Mouse (Mus musculus) limb, embryonic 13.5 days (tissue): Measurements from ENCODE around the gene Fev. TPM values are rescaled to one million over a fixed set of nuclear protein-coding genes. Genes with fewer than 3 reads are reported as not detected.
A peak's percentile ranks its signal among the peaks of the same experiment; 100 is the strongest.

Experiments used
- ATAC-seq: fragments of 200-750 bp; cut with Nextera tagmentation; 2 replicates; pipeline ENCODE4 v1.8.0; 2017; ENCODE audit warnings: low read depth, moderate number of reproducible peaks, moderate TSS enrichment; ENCODE audit not compliant: low FRiP score
- H3K27ac ChIP-seq: fragments of 300-500 bp; sonication (generic); 2 replicates; pipeline ENCODE4 v1.5.1; 2015; ENCODE audit warnings: inconsistent platforms, mild to moderate bottlenecking, moderate library complexity
- H3K27me3 ChIP-seq: fragments of 300-500 bp; sonication (generic); 2 replicates; pipeline ENCODE4 v1.6.1; 2015; ENCODE audit warnings: mild to moderate bottlenecking, inconsistent platforms
- H3K36me3 ChIP-seq: fragments of 300-500 bp; sonication (generic); 2 replicates; pipeline ENCODE4 v1.6.1; 2015; ENCODE audit warnings: inconsistent platforms, mild to moderate bottlenecking, moderate library complexity
- H3K4me1 ChIP-seq: fragments of 300-500 bp; sonication (generic); 2 replicates; pipeline ENCODE4 v1.6.1; 2015; ENCODE audit warnings: inconsistent platforms
- H3K4me2 ChIP-seq: fragments of 300-500 bp; sonication (generic); replicated peaks from 2 replicates; pipeline ENCODE4 v1.6.1; 2015; ENCODE audit warnings: inconsistent platforms, mild to moderate bottlenecking, moderate library complexity
- H3K4me3 ChIP-seq: fragments of 300-500 bp; sonication (generic); 2 replicates; pipeline ENCODE4 v1.5.1; 2015; ENCODE audit warnings: moderate library complexity, mild to moderate bottlenecking, inconsistent platforms
- H3K9ac ChIP-seq: fragments of 300-500 bp; sonication (generic); 2 replicates; pipeline ENCODE4 v1.6.1; 2015; ENCODE audit warnings: mild to moderate bottlenecking, inconsistent platforms
- H3K9me3 ChIP-seq: fragments of 300-500 bp; sonication (generic); 2 replicates; pipeline ENCODE4 v1.6.1; 2016; ENCODE audit warnings: inconsistent platforms
- WGBS: fragments of 180-500 bp; shearing (Covaris S2); methylation state at CpG from one replicate; pipeline ENCODE4 v1.1.7; 2015; 5-methylcytosine and 5-hydroxymethylcytosine counted together
- microRNA counts: library from miRNA; unstranded; fragments of <30 nt; microRNA quantifications from one replicate; lab custom pipeline; 2016
- microRNA-seq: library from miRNA; unstranded; fragments of <30 nt; microRNA quantifications from one replicate; pipeline ENCODE4, GENCODE M21; 2016
- polyA plus RNA-seq: library from polyadenylated mRNA; unstranded; fragments of >200 nt; fragmentation: Nextera tagmentation; extraction: Ambion mirVana; gene quantifications from 2 replicates; pipeline ENCODE4 v1.2.1, GENCODE M21; 2015

Fev gene
- polyA plus RNA-seq, 1 experiment from 2014 or later: 0.11 TPM

DNA sequence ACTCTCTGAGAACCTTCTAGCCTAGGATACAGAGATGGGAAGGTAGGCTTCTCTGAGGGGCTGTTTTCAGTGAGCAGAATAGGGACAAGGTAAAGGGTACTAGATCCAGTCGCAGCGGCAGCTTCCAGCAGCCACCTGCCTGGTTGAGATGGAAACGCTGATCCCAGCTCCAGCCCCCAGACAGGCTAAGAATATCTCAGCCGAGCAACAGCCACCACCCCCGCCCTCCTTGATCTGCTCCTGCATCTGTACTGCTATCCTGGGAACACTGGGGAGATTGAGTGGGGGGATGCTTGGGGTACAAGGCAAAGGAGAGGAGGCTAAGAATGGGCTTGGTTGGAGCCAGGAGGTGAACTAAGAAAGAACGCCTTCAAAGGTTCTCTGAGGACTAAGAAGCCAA lies 35.0 kb downstream of the Fev start:
- no peak overlapping the region for H3K27ac ChIP-seq
- peaks cover 8% of the 10 kb centered on the region for H3K4me1 ChIP-seq
- no peak overlapping the region for H3K4me2 ChIP-seq
- H3K27me3 ChIP-seq: peaks cover 84% of the 10 kb centered on the region
- H3K4me3 ChIP-seq: no peak overlapping the region
- no peak for ATAC-seq
- H3K36me3 ChIP-seq: no peaks in the 10 kb centered on the region
- 19% methylated on average over 6 of the region's 6 CpGs for WGBS
- no peaks in the 10 kb centered on the region for H3K9me3 ChIP-seq
- no peak overlapping the region for H3K9ac ChIP-seq

DNA sequence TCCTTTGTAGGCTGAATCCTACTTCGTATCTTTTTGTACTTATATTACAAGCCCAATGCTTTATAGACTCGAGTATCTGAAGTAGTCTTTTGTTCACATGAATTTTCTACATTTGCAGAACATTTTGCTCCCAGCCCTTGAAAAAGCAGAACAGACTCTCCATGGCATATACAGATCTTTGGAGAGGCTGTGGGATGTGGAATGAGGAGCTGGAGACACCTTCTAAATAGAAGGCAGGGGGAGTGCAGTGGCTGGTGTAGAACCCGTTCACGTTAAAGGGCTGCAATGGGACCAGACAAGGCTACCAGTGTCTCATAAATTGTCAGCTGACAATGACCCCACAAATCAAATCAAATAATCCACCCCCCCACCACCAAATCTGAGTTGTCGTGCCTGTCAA lies 36.3 kb downstream of the Fev start:
- ATAC-seq: no peak
- no peaks in the 10 kb centered on the region for H3K4me1 ChIP-seq
- 53% methylated on average over 5 of the region's 5 CpGs for WGBS

DNA sequence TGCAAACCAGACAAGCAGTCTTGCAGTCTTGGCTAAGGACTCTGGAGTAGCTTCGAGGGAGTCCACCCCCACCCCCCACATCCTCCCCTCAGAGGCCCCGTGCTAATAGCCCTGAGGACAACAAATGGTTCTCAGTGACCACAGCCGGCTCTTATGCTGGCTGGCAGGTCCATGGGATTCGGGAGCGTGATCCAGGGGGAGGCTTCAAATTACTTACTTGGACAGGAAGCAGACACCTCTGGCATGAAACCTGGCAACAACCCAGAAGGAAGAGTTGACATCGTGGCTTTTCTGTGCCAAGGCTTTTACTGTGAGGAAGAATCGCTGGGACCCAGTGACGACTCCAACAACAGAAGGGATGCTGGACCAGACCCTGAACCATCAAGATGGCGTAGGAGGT lies 38.9 kb downstream of the Fev start:
- WGBS: 23% methylated on average over 9 of the region's 9 CpGs
- no peak overlapping the region for H3K4me3 ChIP-seq
- no peak for ATAC-seq
- H3K4me2 ChIP-seq: no peak overlapping the region
- peaks cover 62% of the 10 kb centered on the region for H3K27me3 ChIP-seq
- H3K4me1 ChIP-seq: no peaks in the 10 kb centered on the region
- no peak overlapping the region for H3K9ac ChIP-seq
- H3K36me3 ChIP-seq: no peaks in the 10 kb centered on the region
- H3K9me3 ChIP-seq: no peaks in the 10 kb centered on the region
- H3K27ac ChIP-seq: no peak overlapping the region

More for the DNA sequence above, 36.3 kb downstream of the Fev start:
- H3K9me3 ChIP-seq: no peaks in the 10 kb centered on the region
- no peak overlapping the region for H3K27ac ChIP-seq
- H3K9ac ChIP-seq: no peak overlapping the region
- H3K27me3 ChIP-seq: peaks cover 77% of the 10 kb centered on the region
- no peaks in the 10 kb centered on the region for H3K36me3 ChIP-seq
- no peak overlapping the region for H3K4me2 ChIP-seq
- H3K4me3 ChIP-seq: no peak overlapping the region

- no peaks in the 10 kb centered on the region for H3K36me3 ChIP-seq
- 83% methylated on average over 5 of the region's 5 CpGs for WGBS
- H3K27ac ChIP-seq: no peak overlapping the region
- H3K4me3 ChIP-seq: no peak overlapping the region
- no peak for ATAC-seq
- H3K9ac ChIP-seq: no peak overlapping the region
- H3K27me3 ChIP-seq: peaks cover 46% of the 10 kb centered on the region
- no peaks in the 10 kb centered on the region for H3K4me1 ChIP-seq
- H3K9me3 ChIP-seq: no peaks in the 10 kb centered on the region
- no peak overlapping the region for H3K4me2 ChIP-seq
Observed at GRCm38 (mm10) chr1:74843090-74843489, 42.1 kb downstream of the Fev start.

- no peak overlapping the region for H3K27ac ChIP-seq
- peaks cover 7% of the 10 kb centered on the region; the same call in 1 of the 2 replicates for H3K27me3 ChIP-seq
- no peak overlapping the region for H3K9ac ChIP-seq
- H3K36me3 ChIP-seq: no peaks in the 10 kb centered on the region
- WGBS: 78% methylated on average over 3 of the region's 3 CpGs
- no peaks in the 10 kb centered on the region for H3K9me3 ChIP-seq
- H3K4me2 ChIP-seq: no peak overlapping the region
- no peak overlapping the region for H3K4me3 ChIP-seq
- H3K4me1 ChIP-seq: no peaks in the 10 kb centered on the region
- ATAC-seq: no peak
Observed at GRCm38 (mm10) chr1:74833255-74833654, 52.0 kb downstream of the Fev start.

MicroRNAs within 50 kb of the gene (microRNA counts, 519-probe panel; counts per million panel counts)
- microRNA mmu-miR-375 (lab: Ali Mortazavi, UCI): 2,242 counts per million, percentile 31 among the panel's probes with 10 or more counts

Small RNA genes within 50 kb of the gene (microRNA-seq; reads per million reads assigned to microRNA genes)
- gene Mir375: 775 reads per million, percentile 73 among the genes with 10 or more reads in this experiment

Other genes with a start within 250 kb of the Fev start
- 16.3 and 19.1 TPM in 2 replicates for gene Ttll4, start 223.7 kb downstream of the Fev start, polyA plus RNA-seq
- 12.7 and 14.1 TPM in 2 replicates for gene Cyp27a1, start 171.8 kb downstream of the Fev start, polyA plus RNA-seq
- gene Prkag3, start 136.2 kb downstream of the Fev start, polyA plus RNA-seq: 1.9 and 2.1 TPM in 2 replicates
- 39.7 and 51.8 TPM in 2 replicates for gene Wnt6, start 113.5 kb downstream of the Fev start, polyA plus RNA-seq
- gene Wnt10a, start 93.9 kb downstream of the Fev start, polyA plus RNA-seq: 3.9 and 4.5 TPM in 2 replicates
- gene Cdk5r2, start 30.5 kb downstream of the Fev start, polyA plus RNA-seq: 0.11 TPM in 1 of 2 replicates, not detected in the other
- gene Cryba2, start 7.7 kb upstream of the Fev start, polyA plus RNA-seq: not detected in 2 replicates
- not detected in 2 replicates for gene Cfap65, start 50.2 kb upstream of the Fev start, polyA plus RNA-seq
- 8.4 and 8.6 TPM in 2 replicates for gene Ihh, start 66.3 kb upstream of the Fev start, polyA plus RNA-seq
- 11.8 and 12.7 TPM in 2 replicates for gene Nhej1, start 239.8 kb upstream of the Fev start, polyA plus RNA-seq
- 0.15 TPM in 2 replicates for gene Slc23a3, start 248.5 kb upstream of the Fev start, polyA plus RNA-seq